Mouse (Mus musculus) splenic B cell, adult 2 months (primary cell): Measurements from ENCODE around the gene Pttg1ip.

ENCODE experiments used
- DNase-seq: peaks from one replicate; pipeline ENCODE4 v3.0.0-alpha.2; 2011; ENCODE audit warnings: low read depth, low spot score
- H3K27me3 ChIP-seq: 2 replicates; pipeline ENCODE4 v1.6.1; 2012; ENCODE audit warnings: mild to moderate bottlenecking, low read length, moderate library complexity, mixed read lengths; ENCODE audit not compliant: control insufficient read depth, poor library complexity, insufficient read depth, severe bottlenecking
- H3K36me3 ChIP-seq: 2 replicates; pipeline ENCODE4 v1.6.1; 2012; ENCODE audit warnings: mild to moderate bottlenecking, low read length, moderate library complexity, mixed read lengths; ENCODE audit not compliant: control insufficient read depth, poor library complexity, insufficient read depth, severe bottlenecking

Gene Pttg1ip

DNA sequence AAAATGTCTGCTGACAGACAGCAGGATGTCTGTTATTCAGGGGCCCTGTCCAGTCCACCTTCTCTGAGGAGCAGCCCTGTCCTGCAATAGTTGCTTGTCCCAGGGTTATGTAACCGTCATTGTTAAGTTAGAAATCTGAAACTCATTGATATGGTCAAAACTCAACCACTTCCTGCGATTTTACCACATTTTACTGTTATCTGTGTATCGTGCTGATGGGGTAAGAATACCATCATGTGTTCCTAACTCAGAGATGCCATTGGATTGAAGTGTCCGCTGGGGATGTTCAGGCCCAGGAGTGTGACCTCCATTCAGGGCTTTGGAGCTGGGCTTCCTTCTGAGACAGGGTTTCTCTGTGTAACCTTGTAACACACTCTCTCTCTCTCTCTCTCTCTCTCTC, 26.6 kb upstream of the Pttg1ip start:
- Histone ChIP-seq H3K36me3 (peaks cover 8% of the 10 kb centered on the region), H3K27me3 (no peaks in the 10 kb centered on the region)
- no peak for DNase-seq

DNA sequence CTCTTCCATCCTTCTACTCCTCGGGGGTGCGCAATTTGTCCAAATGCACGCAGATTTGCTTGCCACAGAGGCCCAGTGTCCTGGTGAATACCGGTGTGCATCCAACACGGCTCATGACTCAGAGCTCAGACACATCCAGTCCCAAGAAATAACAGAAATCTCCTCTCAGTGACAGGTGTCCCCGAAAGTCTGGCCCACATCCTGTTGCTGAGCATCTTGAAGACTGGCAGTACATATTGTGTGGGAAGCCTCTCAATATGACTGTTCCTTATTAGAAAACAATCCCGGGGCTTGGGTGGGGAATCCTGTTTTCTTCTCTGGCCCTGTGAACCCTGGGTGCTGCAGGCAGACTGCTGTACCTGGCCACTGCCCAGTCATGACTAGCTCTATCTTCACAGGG, 24.9 kb upstream of the Pttg1ip start:
- H3K27me3 ChIP-seq = no peaks in the 10 kb centered on the region
- no peak for DNase-seq
- peaks cover 8% of the 10 kb centered on the region for H3K36me3 ChIP-seq

DNA sequence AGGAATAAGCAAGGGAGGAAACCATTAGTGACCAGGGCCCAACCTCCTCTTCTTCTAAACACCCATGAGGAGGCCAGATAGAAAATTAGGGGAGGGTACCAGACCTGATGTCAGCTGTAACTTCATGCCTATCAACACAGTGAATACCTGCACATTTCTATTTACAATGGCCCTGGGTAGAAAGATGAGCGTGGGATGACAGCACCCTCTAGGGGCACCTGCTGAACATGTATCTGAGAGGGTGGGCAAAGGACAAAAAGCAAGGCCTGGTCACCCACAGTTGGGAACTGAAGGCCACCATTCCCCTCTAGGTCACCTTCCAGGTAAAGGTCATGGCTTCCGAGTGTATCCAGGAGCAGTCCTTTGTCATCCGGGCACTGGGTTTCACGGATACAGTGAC, 23.9 kb upstream of the Pttg1ip start:
- Histone ChIP-seq H3K27me3 (no peaks in the 10 kb centered on the region), H3K36me3 (peaks cover 8% of the 10 kb centered on the region)
- peak; percentile 34 for DNase-seq

DNA sequence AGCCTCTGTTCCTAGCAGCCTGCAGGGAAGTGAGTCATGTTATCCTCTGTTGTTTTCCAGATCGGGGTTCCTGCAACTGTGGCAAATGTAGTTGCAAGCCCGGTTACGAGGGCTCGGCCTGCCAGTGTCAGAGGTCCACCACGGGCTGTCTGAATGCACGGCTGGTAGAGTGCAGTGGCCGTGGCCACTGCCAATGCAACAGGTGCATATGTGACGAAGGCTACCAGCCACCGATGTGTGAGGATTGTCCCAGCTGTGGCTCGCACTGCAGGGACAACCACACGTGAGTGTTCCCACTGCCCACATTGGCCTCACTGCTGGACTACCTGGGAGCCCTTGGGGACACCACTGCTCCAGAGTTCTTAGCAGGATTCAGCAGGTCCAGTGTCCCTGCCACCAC, 21.4 kb upstream of the Pttg1ip start:
- no peak for DNase-seq
- Histone ChIP-seq H3K27me3 (no peaks in the 10 kb centered on the region), H3K36me3 (peaks cover 8% of the 10 kb centered on the region)

DNA sequence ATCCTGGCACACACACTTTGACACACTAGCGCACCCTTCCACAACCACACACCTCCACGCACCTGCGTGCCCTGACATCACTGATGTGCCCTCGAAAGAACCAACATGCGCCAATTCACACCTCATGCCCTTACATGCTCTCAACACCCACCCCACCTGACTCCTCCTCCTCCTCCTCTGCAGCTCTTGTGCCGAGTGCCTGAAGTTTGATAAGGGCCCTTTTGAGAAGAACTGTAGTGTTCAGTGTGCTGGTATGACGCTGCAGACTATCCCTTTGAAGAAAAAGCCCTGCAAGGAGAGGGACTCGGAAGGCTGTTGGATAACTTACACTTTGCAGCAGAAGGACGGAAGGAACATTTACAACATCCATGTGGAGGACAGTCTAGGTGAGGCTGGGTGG, 20.7 kb upstream of the Pttg1ip start:
- no peaks in the 10 kb centered on the region for H3K27me3 ChIP-seq
- peaks cover 7% of the 10 kb centered on the region for H3K36me3 ChIP-seq
- no peak for DNase-seq

DNA sequence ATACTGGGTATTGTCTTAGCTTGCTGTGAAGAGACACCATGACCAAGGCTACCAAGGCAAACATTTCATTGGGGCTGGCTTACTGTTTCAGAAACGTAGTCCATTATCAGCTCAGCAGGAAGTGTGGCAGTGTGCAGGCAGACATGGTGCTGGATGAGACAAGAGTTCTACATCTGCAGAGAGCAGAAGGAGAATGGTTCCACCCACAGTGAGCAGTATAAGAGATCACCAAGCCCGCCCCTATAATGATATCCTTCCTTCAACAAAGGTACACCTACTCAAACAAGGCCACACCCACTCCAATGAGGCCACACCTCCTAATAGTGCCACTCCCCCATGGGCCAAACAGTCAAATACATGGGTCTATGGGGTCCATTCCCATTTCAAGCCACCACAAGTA, 20.0 kb upstream of the Pttg1ip start:
- DNase-seq = no peak
- Histone ChIP-seq H3K27me3 (no peaks in the 10 kb centered on the region), H3K36me3 (peaks cover 7% of the 10 kb centered on the region)

DNA sequence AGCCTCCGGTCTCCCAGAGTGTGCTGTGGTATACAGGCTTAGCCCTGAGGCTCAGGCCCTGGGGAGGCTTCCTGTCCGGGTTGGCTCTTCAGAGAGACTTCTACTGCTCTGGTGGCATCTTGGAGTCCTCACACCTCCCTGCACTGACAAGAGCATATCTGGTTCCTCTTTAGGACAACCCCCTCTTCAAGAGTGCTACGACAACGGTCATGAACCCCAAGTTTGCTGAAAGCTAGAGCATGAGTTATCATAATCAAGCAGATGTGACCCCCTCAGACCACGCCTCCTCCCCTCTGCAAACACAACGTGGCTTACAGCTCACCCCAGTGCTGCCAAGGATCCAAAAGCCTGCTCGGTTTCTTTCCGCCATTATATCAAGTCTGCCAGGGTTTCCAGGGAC, 16.5 kb upstream of the Pttg1ip start:
- Histone ChIP-seq H3K36me3 (no peaks in the 10 kb centered on the region; the same call in none of the 2 replicates), H3K27me3 (no peaks in the 10 kb centered on the region)
- no peak for DNase-seq

DNA sequence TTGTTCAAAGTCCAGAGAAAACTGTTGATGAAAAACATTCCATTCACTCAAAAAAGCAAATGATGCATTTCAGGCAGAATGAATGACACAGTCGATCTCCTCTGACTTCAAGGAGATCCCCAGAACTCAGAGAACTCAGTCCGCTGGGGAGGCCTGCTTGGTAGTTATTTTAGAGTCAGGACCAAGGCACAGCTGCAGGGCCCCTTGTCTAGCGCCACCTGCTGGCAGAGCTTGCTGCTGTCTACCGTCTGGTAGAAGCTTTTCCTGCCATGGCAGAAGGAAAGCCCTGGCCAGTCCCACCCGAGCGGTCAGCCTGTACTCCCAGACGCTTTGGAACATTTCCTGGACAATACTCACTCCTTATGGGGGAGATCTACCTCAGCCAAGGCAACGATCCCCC, 14.9 kb upstream of the Pttg1ip start:
- no peaks in the 10 kb centered on the region for H3K27me3 ChIP-seq
- peak; percentile 90 for DNase-seq
- no peaks in the 10 kb centered on the region; the same call in none of the 2 replicates for H3K36me3 ChIP-seq

DNA sequence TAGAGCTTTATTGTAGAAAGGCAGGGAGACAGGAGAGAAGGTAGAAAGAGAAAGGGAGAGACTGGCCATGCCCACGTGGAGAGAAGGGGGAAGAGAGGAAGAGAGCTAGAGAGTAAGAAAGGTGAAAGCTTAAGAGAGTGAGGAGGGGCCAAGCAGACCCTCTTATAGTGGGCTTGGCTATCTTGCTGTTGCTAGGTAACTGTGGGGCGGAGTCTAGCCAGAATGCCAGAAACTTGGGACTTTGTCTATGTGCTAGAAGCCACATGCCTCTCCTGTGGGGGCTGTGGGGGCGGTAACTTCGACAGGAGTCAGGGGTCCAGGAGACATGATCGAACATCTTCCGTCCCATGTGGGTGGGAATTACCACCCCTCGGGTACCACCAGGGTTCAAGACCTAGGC, 12.0 kb upstream of the Pttg1ip start:
- DNase-seq = no peak
- H3K27me3 ChIP-seq = no peaks in the 10 kb centered on the region
- no peaks in the 10 kb centered on the region; the same call in none of the 2 replicates for H3K36me3 ChIP-seq

DNA sequence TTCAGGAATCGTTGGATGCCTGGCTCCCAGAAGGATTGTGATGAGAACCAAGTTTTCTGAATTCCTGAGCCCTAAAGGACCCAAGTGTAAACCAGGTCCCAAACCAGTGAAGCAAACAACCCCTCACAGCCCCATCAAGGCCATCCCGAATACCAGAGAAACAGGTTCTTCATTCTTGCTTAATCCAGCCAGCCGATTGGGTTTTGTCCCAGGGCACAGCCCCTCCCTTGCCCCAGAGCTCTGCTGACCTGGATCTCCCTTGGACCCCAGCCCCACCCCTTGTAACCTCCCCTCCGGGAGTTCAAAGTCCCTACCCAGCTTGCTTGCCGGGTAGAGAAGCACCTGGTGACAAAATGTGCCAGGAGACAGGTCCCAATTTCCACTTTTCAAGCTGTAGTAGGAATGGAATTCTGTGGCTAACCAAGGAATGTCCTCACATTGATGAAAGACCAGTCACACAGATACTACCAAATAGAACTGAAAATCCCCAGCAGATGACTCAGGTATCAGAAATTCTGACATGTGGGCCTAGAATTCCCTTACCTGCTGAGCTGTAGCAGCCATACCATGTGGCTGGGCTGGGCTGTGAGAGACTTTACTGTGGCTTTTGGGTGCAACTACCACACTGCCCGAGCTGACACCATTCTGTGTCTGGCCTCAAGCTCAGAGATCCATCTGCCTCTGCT, 11.4 kb upstream of the Pttg1ip start:
- no peaks in the 10 kb centered on the region; the same call in 1 of the 2 replicates for H3K36me3 ChIP-seq

DNA sequence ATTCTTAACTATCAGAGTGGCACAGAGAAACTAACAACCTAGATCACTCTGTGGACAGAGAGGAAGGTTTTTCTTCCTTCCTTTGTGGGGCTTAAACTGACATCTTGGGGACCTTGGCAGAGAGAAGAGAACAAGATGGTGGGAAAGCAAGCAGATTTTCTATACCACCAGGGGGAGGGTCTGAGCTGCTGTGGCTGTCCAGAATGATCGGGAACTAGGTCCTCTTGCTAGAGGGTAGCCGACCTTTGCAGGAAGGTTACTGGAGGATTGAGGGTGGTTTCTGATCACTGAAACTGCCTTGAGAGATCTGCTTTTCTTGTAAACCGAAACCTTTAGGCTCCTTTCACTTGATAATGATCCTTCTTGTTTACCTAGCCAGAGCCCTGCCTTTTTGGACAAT, 9.3 kb upstream of the Pttg1ip start:
- peak; percentile 41 for DNase-seq
- H3K27me3 ChIP-seq = no peaks in the 10 kb centered on the region

More for the DNA sequence above, 11.4 kb upstream of the Pttg1ip start:
- no peaks in the 10 kb centered on the region for H3K27me3 ChIP-seq
- no peak for DNase-seq

DNA sequence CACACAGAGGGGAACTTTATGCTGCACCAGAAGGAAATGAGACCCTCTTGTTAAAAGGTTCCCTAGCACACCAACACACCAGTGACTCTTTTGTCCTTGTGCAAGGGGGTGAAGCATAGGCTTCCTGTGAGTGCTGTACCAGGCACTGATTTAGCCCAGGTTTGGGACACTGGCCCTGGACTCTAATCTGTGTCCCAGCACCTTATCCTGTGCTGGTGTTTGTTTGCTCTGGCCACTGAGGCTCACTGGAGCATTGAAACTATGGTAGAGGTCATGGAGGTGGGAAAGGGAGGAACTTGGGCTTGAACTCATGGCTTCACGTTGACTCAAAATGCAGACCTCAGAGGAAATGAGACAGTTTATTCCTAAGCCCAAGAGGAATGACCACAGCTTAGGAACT, 8.4 kb upstream of the Pttg1ip start:
- Histone ChIP-seq H3K27me3 (no peaks in the 10 kb centered on the region), H3K36me3 (no peaks in the 10 kb centered on the region)
- no peak for DNase-seq

More for the DNA sequence above, 9.3 kb upstream of the Pttg1ip start:
- no peaks in the 10 kb centered on the region for H3K36me3 ChIP-seq

DNA sequence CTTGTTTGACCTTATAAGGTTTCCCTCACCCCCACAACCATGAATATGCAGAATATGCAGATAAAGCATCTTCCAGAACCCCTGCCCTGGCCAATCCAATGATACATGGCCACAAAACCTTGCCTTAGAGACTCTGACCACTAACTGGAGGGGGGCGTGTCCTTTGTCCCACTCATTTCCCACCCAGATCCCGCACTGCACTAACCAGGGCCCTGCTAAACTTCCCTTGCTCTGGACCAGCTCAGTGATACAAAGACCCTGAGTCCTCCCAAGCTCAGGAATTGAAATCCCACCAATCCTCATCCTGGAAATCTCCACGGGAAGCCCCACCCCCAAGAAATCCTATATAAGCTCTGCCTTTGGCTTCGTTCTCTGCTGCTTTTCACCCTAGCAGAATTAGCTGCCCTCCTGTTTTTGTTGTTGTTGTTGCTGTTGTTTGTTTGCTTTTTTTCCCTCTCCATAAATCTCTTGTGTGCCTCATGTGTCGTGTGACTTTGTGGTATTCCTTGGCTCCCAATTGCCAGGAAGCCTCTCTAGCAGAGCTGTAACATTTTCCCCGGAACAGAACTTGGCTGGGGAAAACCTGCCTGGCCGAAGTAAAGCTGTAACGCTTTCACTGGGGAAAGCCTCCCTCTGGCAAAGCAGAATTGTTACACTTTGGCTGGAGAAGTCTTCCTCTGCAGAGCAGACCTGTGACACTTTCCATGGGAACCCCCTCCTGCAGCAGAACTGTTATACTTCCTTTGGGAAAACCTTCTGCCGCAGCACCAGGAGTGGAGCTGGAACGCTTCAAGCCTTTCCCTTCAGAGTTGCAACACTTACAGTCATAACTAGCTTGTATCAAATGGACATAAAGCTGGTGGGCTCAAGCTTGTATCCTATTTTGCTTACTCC, 1.2 kb upstream of the Pttg1ip start:
- Histone ChIP-seq H3K27me3 (no peaks in the 10 kb centered on the region), H3K36me3 (no peaks in the 10 kb centered on the region)
- DNase-seq = no peak

DNA sequence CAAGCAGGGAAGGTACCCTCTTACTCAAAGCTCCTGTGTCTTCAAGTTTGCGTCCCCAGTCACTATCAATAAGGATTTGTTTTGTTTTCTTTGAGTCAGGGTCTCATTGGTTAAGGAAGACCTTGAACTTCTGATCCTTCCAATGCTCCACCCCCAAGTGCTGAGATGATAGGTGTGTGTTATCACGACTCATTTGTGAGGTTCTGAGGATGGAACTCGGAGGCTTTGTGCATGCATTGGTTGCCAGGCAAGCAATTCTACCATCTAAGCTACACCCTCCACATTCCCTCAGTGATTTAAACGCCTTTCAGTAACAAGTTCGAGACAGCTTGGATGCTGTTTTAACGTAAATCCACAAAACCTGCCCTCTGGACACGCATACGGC, 505 bp upstream of the Pttg1ip start:
- Histone ChIP-seq H3K27me3 (no peaks in the 10 kb centered on the region), H3K36me3 (no peaks in the 10 kb centered on the region)
- no peak for DNase-seq

DNA sequence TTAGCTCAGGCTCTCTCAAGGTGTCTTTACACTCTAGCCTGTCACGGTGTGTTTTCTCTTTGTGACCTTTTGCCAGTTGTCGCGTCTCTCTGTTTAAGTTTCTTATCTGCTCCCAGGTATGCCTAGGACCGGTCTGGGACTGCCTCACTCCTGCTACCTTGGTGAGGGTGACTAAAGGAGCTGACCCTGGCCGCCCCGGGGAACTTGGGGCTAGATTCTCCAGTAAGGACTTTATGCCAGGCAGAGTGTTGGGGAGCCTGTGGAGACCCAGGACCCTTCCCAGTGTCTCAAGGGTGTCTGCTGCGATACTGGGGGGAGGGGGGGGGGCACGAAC, 732 bp downstream of the Pttg1ip start:
- no peaks in the 10 kb centered on the region for H3K27me3 ChIP-seq
- no peak for DNase-seq
- no peaks in the 10 kb centered on the region for H3K36me3 ChIP-seq
